Mouse (Mus musculus) MEL (cell line): ENCODE measurements around the gene Cyp17a1. TPM values are rescaled to one million over a fixed set of nuclear protein-coding genes. Genes with fewer than 3 reads are reported as not detected.

Experiments used
- DNase-seq: peaks from one replicate; pipeline ENCODE4 v3.0.0; 2011; ENCODE audit warnings: low read depth, low spot score
- H3K27ac ChIP-seq: 2 replicates; pipeline ENCODE4 v1.5.1; 2012; ENCODE audit warnings: low read depth, mild to moderate bottlenecking, control low read depth, low read length, moderate library complexity; ENCODE audit not compliant: control insufficient read depth
- H3K27me3 ChIP-seq, 2 experiments: fragments of 150-350 bp in 1 of 2; sonication (generic) in 1 of 2; 2 replicates each; pipeline ENCODE4 v1.6.1; 2012; ENCODE audit warnings: low read length in 2 of 2, mild to moderate bottlenecking in 2 of 2, improper control_type of control experiment in 1 of 2, moderate library complexity in 1 of 2; ENCODE audit not compliant: insufficient read depth in 2 of 2, control insufficient read depth in 1 of 2
- H3K36me3 ChIP-seq, 2 experiments: 2 replicates each; pipeline ENCODE4 v1.6.1; 2012 to 2014; ENCODE audit warnings: low read length in 2 of 2, improper control_type of control experiment in 1 of 2, inconsistent platforms in 1 of 2, mild to moderate bottlenecking in 1 of 2; ENCODE audit not compliant: insufficient read depth in 2 of 2, control insufficient read depth in 1 of 2
- H3K4me1 ChIP-seq, 2 experiments: fragments of 150-350 bp in 1 of 2; sonication (generic) in 1 of 2; 2 replicates each; pipeline ENCODE4 v1.6.1; 2012; ENCODE audit warnings: low read length in 2 of 2, improper control_type of control experiment in 1 of 2, mild to moderate bottlenecking in 1 of 2; ENCODE audit not compliant: insufficient read depth in 2 of 2, control insufficient read depth in 1 of 2
- H3K4me3 ChIP-seq, 2 experiments: fragments of 150-350 bp in 1 of 2; sonication (generic) in 1 of 2; 2 replicates each; pipeline ENCODE4 v1.5.1; 2012; ENCODE audit warnings: low read depth in 2 of 2, low read length in 2 of 2, mild to moderate bottlenecking in 2 of 2, moderate library complexity in 2 of 2, control low read depth in 1 of 2, improper control_type of control experiment in 1 of 2; ENCODE audit not compliant: control insufficient read depth in 1 of 2, insufficient read depth in 1 of 2
- H3K79me2 ChIP-seq: 2 replicates; pipeline ENCODE4 v1.6.1; 2012; ENCODE audit warnings: mild to moderate bottlenecking, low read length, moderate library complexity; ENCODE audit not compliant: control insufficient read depth, poor library complexity, insufficient read depth
- H3K9ac ChIP-seq: 2 replicates; pipeline ENCODE4 v1.6.1; 2012; ENCODE audit warnings: low read depth, mild to moderate bottlenecking, control low read depth, low read length, moderate library complexity; ENCODE audit not compliant: control insufficient read depth, poor library complexity, severe bottlenecking
- H3K9me3 ChIP-seq: fragments of 150-350 bp; sonication (generic); replicated peaks from 2 replicates; pipeline ENCODE4 v1.6.1; 2012; ENCODE audit warnings: mild to moderate bottlenecking, low read length, improper control_type of control experiment, moderate library complexity; ENCODE audit not compliant: insufficient read depth
- CHD1 ChIP-seq: IDR thresholded peaks from 2 replicates; pipeline ENCODE4 v1.6.1; 2012; ENCODE audit warnings: low read depth, mild to moderate bottlenecking, inconsistent platforms, low read length, improper control_type of control experiment
- E2F4 ChIP-seq: IDR thresholded peaks from 2 replicates; pipeline ENCODE4 v1.6.1; 2011; ENCODE audit warnings: low read depth, low read length, improper control_type of control experiment, borderline replicate concordance
- ETS1 ChIP-seq: IDR thresholded peaks from 2 replicates; pipeline ENCODE4 v1.6.1; 2012; ENCODE audit warnings: low read depth, mild to moderate bottlenecking, inconsistent platforms, low read length, improper control_type of control experiment, moderate library complexity
- GABPA ChIP-seq: IDR thresholded peaks from 2 replicates; pipeline ENCODE4 v1.6.1; 2012; ENCODE audit warnings: low read depth, mild to moderate bottlenecking, inconsistent platforms, low read length, improper control_type of control experiment, moderate library complexity
- GATA1 ChIP-seq: IDR thresholded peaks from 2 replicates; pipeline ENCODE4 v1.6.1; 2011; ENCODE audit warnings: low read depth, low read length, improper control_type of control experiment
- MAX ChIP-seq: IDR thresholded peaks from 2 replicates; pipeline ENCODE4 v1.6.1; 2011; ENCODE audit warnings: low read length, improper control_type of control experiment
- MEF2A ChIP-seq: IDR thresholded peaks from 2 replicates; pipeline ENCODE4 v1.6.1; 2014; ENCODE audit warnings: low read depth, mild to moderate bottlenecking, inconsistent platforms, low read length, improper control_type of control experiment; ENCODE audit not compliant: poor library complexity, insufficient replicate concordance, severe bottlenecking; ENCODE audit errors: extremely low read depth
- MYB ChIP-seq: IDR thresholded peaks from 2 replicates; pipeline ENCODE4 v1.6.1; 2011; ENCODE audit warnings: mild to moderate bottlenecking, low read depth, low read length, improper control_type of control experiment
- NELFE ChIP-seq: IDR thresholded peaks from 2 replicates; pipeline ENCODE4 v1.6.1; 2011; ENCODE audit warnings: low read depth, low read length, improper control_type of control experiment
- POLR2A ChIP-seq, 2 experiments: IDR thresholded peaks; 2 replicates each; pipeline ENCODE4 v1.6.1; 2011 to 2012; ENCODE audit warnings: low read length in 2 of 2, mild to moderate bottlenecking in 2 of 2, control low read depth in 1 of 2, improper control_type of control experiment in 1 of 2, low read depth in 1 of 2, moderate library complexity in 1 of 2; ENCODE audit not compliant: control insufficient read depth in 1 of 2, insufficient read depth in 1 of 2, poor library complexity in 1 of 2
- RAD21 ChIP-seq: IDR thresholded peaks from 2 replicates; pipeline ENCODE4 v1.6.1; 2011; ENCODE audit warnings: mild to moderate bottlenecking, low read depth, low read length, improper control_type of control experiment
- SMC3 ChIP-seq: IDR thresholded peaks from 2 replicates; pipeline ENCODE4 v1.6.1; 2011; ENCODE audit warnings: low read depth, low read length, improper control_type of control experiment
- TBP ChIP-seq: IDR thresholded peaks from 2 replicates; pipeline ENCODE4 v1.8.0; 2011; ENCODE audit warnings: low read depth, low read length, improper control_type of control experiment
- UBTF ChIP-seq: IDR thresholded peaks from 2 replicates; pipeline ENCODE4 v1.6.1; 2012; ENCODE audit warnings: low read depth, mild to moderate bottlenecking, inconsistent platforms, low read length, improper control_type of control experiment, moderate library complexity, borderline replicate concordance; ENCODE audit not compliant: insufficient read depth
- ZC3H11A ChIP-seq: IDR thresholded peaks from 2 replicates; pipeline ENCODE4 v1.6.1; 2012; ENCODE audit warnings: low read depth, mild to moderate bottlenecking, inconsistent platforms, low read length, improper control_type of control experiment
- ZNF384 ChIP-seq: IDR thresholded peaks from 2 replicates; pipeline ENCODE4 v1.6.1; 2012; ENCODE audit warnings: low read depth, mild to moderate bottlenecking, inconsistent platforms, low read length, improper control_type of control experiment
- polyA plus RNA-seq, 2 experiments: library from polyadenylated mRNA; stranded (reverse) in 1 of 2; unstranded in 1 of 2; fragments of >175 nt in 1 of 2; fragments of >200 nt in 1 of 2; gene quantifications; 2 replicates each; pipeline versions ENCODE4 v1.2.1 to v1.2.4; 2012; ENCODE audit warnings: low replicate concordance in 2 of 2, low read depth in 1 of 2; ENCODE audit not compliant: insufficient read length in 2 of 2, insufficient read depth in 1 of 2, missing spikeins in 1 of 2
- total RNA-seq: library from RNA; depleted of rRNA; stranded (reverse); fragments of 300-350 nt; gene quantifications from 2 replicates; pipeline ENCODE4 v1.2.3, GENCODE M21; 2012

The Cyp17a1 gene
- total and polyA plus RNA-seq, 3 experiments: not detected

DNA sequence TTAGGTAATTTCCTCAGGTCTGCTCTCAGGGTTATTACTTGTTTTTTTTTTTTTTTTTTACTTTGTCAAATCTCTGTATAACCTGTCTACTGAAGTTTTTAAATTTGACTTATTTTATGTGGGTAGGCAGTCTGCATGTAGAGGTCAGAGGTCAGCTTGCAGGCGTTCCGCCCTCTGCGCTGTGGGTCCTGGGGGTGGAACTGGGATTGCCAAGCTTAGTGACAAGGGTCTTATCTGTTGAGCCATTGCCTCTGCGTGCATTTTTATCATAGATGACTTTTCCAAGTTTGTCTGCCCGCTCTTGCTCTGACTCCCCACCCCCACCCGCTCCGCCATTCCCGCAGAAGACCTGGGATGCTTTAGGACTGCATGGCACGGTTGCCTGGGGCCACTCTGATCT, 37.2 kb downstream of the Cyp17a1 start:
- DNase-seq: no peak
- H3K27ac ChIP-seq: no peak overlapping the region
- peaks cover 0 to 7% of the 10 kb centered on the region in 2 experiments; a peak in 1 of 4 replicates for H3K36me3 ChIP-seq
- H3K4me1 ChIP-seq: no peaks in the 10 kb centered on the region
- no peak overlapping the region for H3K4me3 ChIP-seq
- TF ChIP-seq GATA1 (no peak), ETS1 (no peak), NELFE (no peak), E2F4 (no peak), RAD21 (no peak), MEF2A (no peak), POLR2A (IDR thresholded peaks at IDR 0.05; ENCODE audit: control insufficient read depth in 1 of 2, insufficient read depth in 1 of 2, low read depth in 1 of 2, low read length in 2 of 2, poor library complexity in 1 of 2) (no peak), GABPA (no peak), UBTF (no peak)
- no peaks in the 10 kb centered on the region for H3K27me3 ChIP-seq
- H3K9me3 ChIP-seq: no peaks in the 10 kb centered on the region
- H3K79me2 ChIP-seq: no peaks in the 10 kb centered on the region
- no peak overlapping the region for H3K9ac ChIP-seq

DNA sequence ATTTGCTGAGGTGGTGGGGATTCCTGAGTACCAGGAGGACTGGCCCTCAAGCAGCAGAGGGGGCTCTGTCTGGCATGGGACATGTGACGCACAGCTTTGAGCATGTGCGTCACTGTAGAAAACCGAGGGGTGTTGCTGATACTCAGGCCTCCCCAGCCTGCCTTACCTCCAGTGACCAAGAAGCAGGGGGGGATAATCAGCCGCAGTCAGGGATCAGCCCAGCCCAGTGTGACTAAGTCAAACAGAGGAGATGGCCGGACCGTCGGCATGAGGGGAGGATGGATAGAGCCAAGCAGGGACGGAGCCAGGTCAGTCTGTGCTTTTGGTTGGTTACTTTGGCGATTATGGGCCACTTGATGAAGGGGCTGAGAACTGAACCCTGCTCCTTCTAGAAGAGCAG, 41.3 kb downstream of the Cyp17a1 start:
- Histone ChIP-seq H3K9me3 (no peaks in the 10 kb centered on the region), H3K27ac (no peak overlapping the region), H3K36me3 (peaks cover 0 to 2% of the 10 kb centered on the region in 2 experiments; a peak in 2 of 4 replicates)
- DNase-seq: no peak
- TF ChIP-seq SMC3 (no peak), NELFE (no peak), ZNF384 (no peak), TBP (no peak), MAX (no peak), CHD1 (no peak), ZC3H11A (no peak), MYB (no peak), MEF2A (no peak), POLR2A (IDR thresholded peaks at IDR 0.05; ENCODE audit: control insufficient read depth in 1 of 2, insufficient read depth in 1 of 2, low read depth in 1 of 2, low read length in 2 of 2, poor library complexity in 1 of 2) (no peak), E2F4 (no peak)
- TF ChIP-seq, all 39 proteins: peak for 0
- Histone ChIP-seq H3K79me2 (no peaks in the 10 kb centered on the region), H3K4me3 (no peak overlapping the region), H3K27me3 (no peaks in the 10 kb centered on the region), H3K4me1 (no peaks in the 10 kb centered on the region), H3K9ac (no peak overlapping the region)
